Mouse (Mus musculus) MEL (cell line): ENCODE measurements around the gene Cdk1. TPM values are rescaled to one million over a fixed set of nuclear protein-coding genes. Genes with fewer than 3 reads are reported as not detected.

ENCODE experiments used
- DNase-seq: peaks from one replicate; pipeline ENCODE4 v3.0.0; 2011; ENCODE audit warnings: low read depth, low spot score
- H3K27ac ChIP-seq: 2 replicates; pipeline ENCODE4 v1.5.1; 2012; ENCODE audit warnings: low read depth, mild to moderate bottlenecking, control low read depth, low read length, moderate library complexity; ENCODE audit not compliant: control insufficient read depth
- H3K27me3 ChIP-seq, 2 experiments: fragments of 150-350 bp in 1 of 2; sonication (generic) in 1 of 2; 2 replicates each; pipeline ENCODE4 v1.6.1; 2012; ENCODE audit warnings: low read length in 2 of 2, mild to moderate bottlenecking in 2 of 2, improper control_type of control experiment in 1 of 2, moderate library complexity in 1 of 2; ENCODE audit not compliant: insufficient read depth in 2 of 2, control insufficient read depth in 1 of 2
- H3K36me3 ChIP-seq, 2 experiments: 2 replicates each; pipeline ENCODE4 v1.6.1; 2012 to 2014; ENCODE audit warnings: low read length in 2 of 2, improper control_type of control experiment in 1 of 2, inconsistent platforms in 1 of 2, mild to moderate bottlenecking in 1 of 2; ENCODE audit not compliant: insufficient read depth in 2 of 2, control insufficient read depth in 1 of 2
- H3K4me1 ChIP-seq, 2 experiments: fragments of 150-350 bp in 1 of 2; sonication (generic) in 1 of 2; 2 replicates each; pipeline ENCODE4 v1.6.1; 2012; ENCODE audit warnings: low read length in 2 of 2, improper control_type of control experiment in 1 of 2, mild to moderate bottlenecking in 1 of 2; ENCODE audit not compliant: insufficient read depth in 2 of 2, control insufficient read depth in 1 of 2
- H3K4me3 ChIP-seq, 2 experiments: fragments of 150-350 bp in 1 of 2; sonication (generic) in 1 of 2; 2 replicates each; pipeline ENCODE4 v1.5.1; 2012; ENCODE audit warnings: low read depth in 2 of 2, low read length in 2 of 2, mild to moderate bottlenecking in 2 of 2, moderate library complexity in 2 of 2, control low read depth in 1 of 2, improper control_type of control experiment in 1 of 2; ENCODE audit not compliant: control insufficient read depth in 1 of 2, insufficient read depth in 1 of 2
- H3K79me2 ChIP-seq: 2 replicates; pipeline ENCODE4 v1.6.1; 2012; ENCODE audit warnings: mild to moderate bottlenecking, low read length, moderate library complexity; ENCODE audit not compliant: control insufficient read depth, poor library complexity, insufficient read depth
- H3K9ac ChIP-seq: 2 replicates; pipeline ENCODE4 v1.6.1; 2012; ENCODE audit warnings: low read depth, mild to moderate bottlenecking, control low read depth, low read length, moderate library complexity; ENCODE audit not compliant: control insufficient read depth, poor library complexity, severe bottlenecking
- H3K9me3 ChIP-seq: fragments of 150-350 bp; sonication (generic); replicated peaks from 2 replicates; pipeline ENCODE4 v1.6.1; 2012; ENCODE audit warnings: mild to moderate bottlenecking, low read length, improper control_type of control experiment, moderate library complexity; ENCODE audit not compliant: insufficient read depth
- BHLHE40 ChIP-seq: IDR thresholded peaks from 2 replicates; pipeline ENCODE4 v1.6.1; 2012; ENCODE audit warnings: low read depth, mild to moderate bottlenecking, inconsistent platforms, low read length, improper control_type of control experiment, borderline replicate concordance
- CHD2 ChIP-seq: IDR thresholded peaks from 2 replicates; pipeline ENCODE4 v1.6.1; 2011; ENCODE audit warnings: low read length, improper control_type of control experiment
- CTCF ChIP-seq, 3 experiments: IDR thresholded peaks in 2 of 3; conservative IDR thresholded peaks in 1 of 3; 2 replicates each; pipeline ENCODE4 v1.5.1; 2011 to 2012; ENCODE audit warnings: low read length in 3 of 3, low read depth in 2 of 3, mild to moderate bottlenecking in 2 of 3, improper control_type of control experiment in 1 of 3, inconsistent platforms in 1 of 3, mixed read lengths in 1 of 3, moderate library complexity in 1 of 3; ENCODE audit not compliant: control insufficient read depth in 1 of 3, insufficient read depth in 1 of 3, poor library complexity in 1 of 3, severe bottlenecking in 1 of 3
- E2F4 ChIP-seq: IDR thresholded peaks from 2 replicates; pipeline ENCODE4 v1.6.1; 2011; ENCODE audit warnings: low read depth, low read length, improper control_type of control experiment, borderline replicate concordance
- ELF1 ChIP-seq: IDR thresholded peaks from 2 replicates; pipeline ENCODE4 v1.6.1; 2014; ENCODE audit warnings: low read depth, mild to moderate bottlenecking, inconsistent platforms, low read length, improper control_type of control experiment, moderate library complexity
- ETS1 ChIP-seq: IDR thresholded peaks from 2 replicates; pipeline ENCODE4 v1.6.1; 2012; ENCODE audit warnings: low read depth, mild to moderate bottlenecking, inconsistent platforms, low read length, improper control_type of control experiment, moderate library complexity
- GABPA ChIP-seq: IDR thresholded peaks from 2 replicates; pipeline ENCODE4 v1.6.1; 2012; ENCODE audit warnings: low read depth, mild to moderate bottlenecking, inconsistent platforms, low read length, improper control_type of control experiment, moderate library complexity
- GATA1 ChIP-seq: IDR thresholded peaks from 2 replicates; pipeline ENCODE4 v1.6.1; 2011; ENCODE audit warnings: low read depth, low read length, improper control_type of control experiment
- JUND ChIP-seq: IDR thresholded peaks from 2 replicates; pipeline ENCODE4 v1.6.1; 2011; ENCODE audit warnings: low read depth, mild to moderate bottlenecking, improper control_type of control experiment, low read length
- KAT2A ChIP-seq: conservative IDR thresholded peaks from 2 replicates; pipeline ENCODE4 v1.6.1; 2012; ENCODE audit warnings: low read depth, low read length, improper control_type of control experiment, inconsistent platforms
- MAFK ChIP-seq: IDR thresholded peaks from 2 replicates; pipeline ENCODE4 v1.6.1; 2011; ENCODE audit warnings: low read depth, mild to moderate bottlenecking, low read length, improper control_type of control experiment, borderline replicate concordance
- MAX ChIP-seq: IDR thresholded peaks from 2 replicates; pipeline ENCODE4 v1.6.1; 2011; ENCODE audit warnings: low read length, improper control_type of control experiment
- MEF2A ChIP-seq: IDR thresholded peaks from 2 replicates; pipeline ENCODE4 v1.6.1; 2014; ENCODE audit warnings: low read depth, mild to moderate bottlenecking, inconsistent platforms, low read length, improper control_type of control experiment; ENCODE audit not compliant: poor library complexity, insufficient replicate concordance, severe bottlenecking; ENCODE audit errors: extremely low read depth
- MXI1 ChIP-seq: IDR thresholded peaks from 2 replicates; pipeline ENCODE4 v1.6.1; 2011; ENCODE audit warnings: mild to moderate bottlenecking, low read depth, low read length, improper control_type of control experiment
- MYB ChIP-seq: IDR thresholded peaks from 2 replicates; pipeline ENCODE4 v1.6.1; 2011; ENCODE audit warnings: mild to moderate bottlenecking, low read depth, low read length, improper control_type of control experiment
- NRF1 ChIP-seq: IDR thresholded peaks from 2 replicates; pipeline ENCODE4 v1.6.1; 2014; ENCODE audit warnings: low read depth, mild to moderate bottlenecking, inconsistent platforms, low read length, improper control_type of control experiment, moderate library complexity; ENCODE audit not compliant: poor library complexity, insufficient read depth, severe bottlenecking
- POLR2A ChIP-seq, 2 experiments: IDR thresholded peaks; 2 replicates each; pipeline ENCODE4 v1.6.1; 2011 to 2012; ENCODE audit warnings: low read length in 2 of 2, mild to moderate bottlenecking in 2 of 2, control low read depth in 1 of 2, improper control_type of control experiment in 1 of 2, low read depth in 1 of 2, moderate library complexity in 1 of 2; ENCODE audit not compliant: control insufficient read depth in 1 of 2, insufficient read depth in 1 of 2, poor library complexity in 1 of 2
- RAD21 ChIP-seq: IDR thresholded peaks from 2 replicates; pipeline ENCODE4 v1.6.1; 2011; ENCODE audit warnings: mild to moderate bottlenecking, low read depth, low read length, improper control_type of control experiment
- SMC3 ChIP-seq: IDR thresholded peaks from 2 replicates; pipeline ENCODE4 v1.6.1; 2011; ENCODE audit warnings: low read depth, low read length, improper control_type of control experiment
- TAL1 ChIP-seq: IDR thresholded peaks from 2 replicates; pipeline ENCODE4 v1.6.1; 2012; ENCODE audit warnings: mild to moderate bottlenecking, inconsistent platforms, low read length, moderate library complexity, mixed read lengths
- USF1 ChIP-seq: IDR thresholded peaks from 2 replicates; pipeline ENCODE4 v1.6.1; 2014; ENCODE audit warnings: low read depth, mild to moderate bottlenecking, inconsistent platforms, low read length, improper control_type of control experiment, moderate library complexity
- ZC3H11A ChIP-seq: IDR thresholded peaks from 2 replicates; pipeline ENCODE4 v1.6.1; 2012; ENCODE audit warnings: low read depth, mild to moderate bottlenecking, inconsistent platforms, low read length, improper control_type of control experiment
- ZMIZ1 ChIP-seq: IDR thresholded peaks from 2 replicates; pipeline ENCODE4 v1.6.1; 2012; ENCODE audit warnings: low read depth, mild to moderate bottlenecking, inconsistent platforms, low read length, improper control_type of control experiment, moderate library complexity
- ZNF384 ChIP-seq: IDR thresholded peaks from 2 replicates; pipeline ENCODE4 v1.6.1; 2012; ENCODE audit warnings: low read depth, mild to moderate bottlenecking, inconsistent platforms, low read length, improper control_type of control experiment
- polyA plus RNA-seq, 2 experiments: library from polyadenylated mRNA; stranded (reverse) in 1 of 2; unstranded in 1 of 2; fragments of >175 nt in 1 of 2; fragments of >200 nt in 1 of 2; gene quantifications; 2 replicates each; pipeline versions ENCODE4 v1.2.1 to v1.2.4; 2012; ENCODE audit warnings: low replicate concordance in 2 of 2, low read depth in 1 of 2; ENCODE audit not compliant: insufficient read length in 2 of 2, insufficient read depth in 1 of 2, missing spikeins in 1 of 2
- total RNA-seq: library from RNA; depleted of rRNA; stranded (reverse); fragments of 300-350 nt; gene quantifications from 2 replicates; pipeline ENCODE4 v1.2.3, GENCODE M21; 2012

Gene Cdk1
- total and polyA plus RNA-seq, 3 experiments = 223 to 562 (median 311) TPM

DNA sequence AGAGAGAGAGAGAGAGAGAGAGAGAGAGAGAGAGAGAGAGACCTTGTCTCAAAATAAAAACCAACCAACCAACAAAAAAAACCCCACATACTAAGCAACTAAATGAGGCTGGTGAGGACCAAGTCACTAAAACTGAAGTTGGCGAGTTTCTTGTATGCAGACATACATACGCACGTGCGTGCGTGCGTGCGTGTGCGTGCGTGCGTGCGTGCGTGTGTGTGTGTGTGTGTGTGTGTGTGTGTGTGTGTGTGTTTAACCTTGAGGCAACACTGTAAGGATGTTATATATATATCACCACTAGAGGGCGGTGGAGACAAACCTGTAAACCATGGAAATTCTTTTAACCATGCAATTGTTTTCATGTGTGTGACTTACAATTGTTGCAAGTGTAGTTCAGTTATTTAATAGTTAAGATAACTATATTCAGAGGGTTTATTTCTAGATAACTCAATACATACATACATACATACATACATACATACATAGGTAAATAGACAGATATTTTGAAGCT lies 14.2 kb upstream of the Cdk1 start:
- no peaks in the 10 kb centered on the region for H3K79me2 ChIP-seq
- no peaks in the 10 kb centered on the region for H3K9me3 ChIP-seq
- no peak overlapping the region for H3K9ac ChIP-seq
- TF ChIP-seq CHD2 = no peak
- TF ChIP-seq RAD21 = peak; percentile 29
- TF ChIP-seq NRF1 = no peak
- TF ChIP-seq USF1 = no peak
- no peak for TF ChIP-seq MAX
- TF ChIP-seq GABPA = no peak
- peak; percentile 25; the same call in 1 of the 2 replicates for TF ChIP-seq SMC3
- no peak for TF ChIP-seq POLR2A (IDR thresholded peaks at IDR 0.05; ENCODE audit: control insufficient read depth in 1 of 2, insufficient read depth in 1 of 2, low read depth in 1 of 2, low read length in 2 of 2, poor library complexity in 1 of 2)
- TF ChIP-seq E2F4 = no peak
- TF ChIP-seq BHLHE40 = no peak
- no peak for TF ChIP-seq ZMIZ1
- TF ChIP-seq ZNF384 = no peak
- TF ChIP-seq GATA1 = no peak
- TF ChIP-seq ZC3H11A = no peak
- TF ChIP-seq MEF2A = no peak
- peak in 1 of 3 experiments; percentile 50; a peak in 3 of 6 replicates for TF ChIP-seq CTCF (IDR thresholded peaks at IDR 0.05 in 2 of 3, conservative IDR thresholded peaks at IDR 0.05 in 1 of 3; ENCODE audit: control insufficient read depth in 1 of 3, insufficient read depth in 1 of 3, low read depth in 2 of 3, low read length in 3 of 3, poor library complexity in 1 of 3, severe bottlenecking in 1 of 3)
- TF ChIP-seq, all 39 proteins: peak for 3
- Histone ChIP-seq H3K4me1 (no peaks in the 10 kb centered on the region), H3K4me3 (no peak overlapping the region), H3K27ac (no peak overlapping the region), H3K36me3 (no peaks in the 10 kb centered on the region), H3K27me3 (no peaks in the 10 kb centered on the region)
- DNase-seq = peak; percentile 54

DNA sequence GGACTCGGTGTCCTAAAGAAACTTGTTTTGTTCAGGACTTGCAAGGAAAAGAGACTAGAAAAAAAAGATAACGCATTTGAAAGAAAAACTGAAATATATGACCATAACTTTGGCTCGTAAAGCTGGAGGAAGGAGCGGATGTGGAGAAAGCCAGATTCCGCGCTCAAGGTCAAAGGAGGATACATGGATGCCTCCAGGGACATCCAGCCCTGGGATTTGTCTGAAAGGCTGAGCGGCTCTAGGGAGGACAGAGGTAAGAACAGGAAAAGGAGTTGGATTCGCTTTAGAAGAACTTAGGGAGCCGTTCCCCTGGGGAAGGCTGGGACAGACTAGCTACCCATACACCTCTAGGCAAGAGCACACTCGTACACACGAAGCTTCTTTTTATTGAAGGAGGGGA lies 13.5 kb upstream of the Cdk1 start:
- H3K36me3 ChIP-seq = no peaks in the 10 kb centered on the region
- no peaks in the 10 kb centered on the region for H3K79me2 ChIP-seq
- H3K9me3 ChIP-seq = no peaks in the 10 kb centered on the region
- no peak overlapping the region for H3K9ac ChIP-seq
- no peak overlapping the region for H3K27ac ChIP-seq
- no peak overlapping the region for H3K4me3 ChIP-seq
- H3K4me1 ChIP-seq = no peaks in the 10 kb centered on the region
- H3K27me3 ChIP-seq = no peaks in the 10 kb centered on the region
- DNase-seq = no peak
- TF ChIP-seq TAL1 (no peak), ZC3H11A (no peak), MYB (no peak), JUND (no peak), GATA1 (no peak), KAT2A (no peak), ELF1 (no peak), ZMIZ1 (no peak), MAFK (no peak), MXI1 (no peak), ETS1 (no peak), RAD21 (no peak)
